Mouse (Mus musculus): ENCODE data around the gene Cntnap2. TPM values are rescaled to one million over a fixed set of nuclear protein-coding genes. Genes with fewer than 3 reads are reported as not detected.

Gene Cntnap2
- polyA plus RNA-seq, 2 experiments: 1.5 to 2.5 TPM

- WGBS: 91% methylated on average over 3 of the region's 3 CpGs
- ATAC-seq (ENCODE audit: low FRiP score, low read depth) (no peak), DNase-seq (ENCODE audit: low spot score) (no peak)
- TF ChIP-seq POLR2A (IDR thresholded peaks at IDR 0.05; ENCODE audit: borderline replicate concordance, extremely low read depth, insufficient read depth, insufficient read length): no peak
- Histone ChIP-seq H3K36me3 (ENCODE audit: control insufficient read depth, insufficient read depth, low read length) (no peaks in the 10 kb centered on the region), H3K27me3 (ENCODE audit: control insufficient read depth, insufficient read depth, low read length) (no peaks in the 10 kb centered on the region), H3K4me1 (ENCODE audit: control insufficient read depth, insufficient read depth, low read length) (no peaks in the 10 kb centered on the region), H3K9me3 (ENCODE audit: control insufficient read depth, low read length) (no peaks in the 10 kb centered on the region), H3K9ac (ENCODE audit: low read depth, low read length, severe bottlenecking) (no peak overlapping the region), H3K4me2 (replicated peaks; ENCODE audit: low read depth, low read length, severe bottlenecking) (no peak overlapping the region), H3K27ac (replicated peaks; ENCODE audit: low read depth, low read length) (no peak overlapping the region), H3K4me3 (replicated peaks; ENCODE audit: low read length) (no peak overlapping the region)
Measured at GRCm38 (mm10) chr6:45327952-45328485, 268.9 kb downstream of the Cntnap2 start.

GRCm38 (mm10) chr6:45345396-45345795 is 286.2 kb downstream of the Cntnap2 start:
- no peak for TF ChIP-seq POLR2A (IDR thresholded peaks at IDR 0.05; ENCODE audit: borderline replicate concordance, extremely low read depth, insufficient read depth, insufficient read length)
- DNase-seq (ENCODE audit: low spot score): no peak
- no peak overlapping the region for H3K4me2 ChIP-seq (replicated peaks; ENCODE audit: low read depth, low read length, severe bottlenecking)
- ATAC-seq (ENCODE audit: low FRiP score, low read depth): no peak
- no peaks in the 10 kb centered on the region for H3K9me3 ChIP-seq (ENCODE audit: control insufficient read depth, low read length)
- H3K27me3 ChIP-seq (ENCODE audit: control insufficient read depth, insufficient read depth, low read length): no peaks in the 10 kb centered on the region
- H3K36me3 ChIP-seq (ENCODE audit: control insufficient read depth, insufficient read depth, low read length): no peaks in the 10 kb centered on the region
- H3K4me1 ChIP-seq (ENCODE audit: control insufficient read depth, insufficient read depth, low read length): no peaks in the 10 kb centered on the region
- H3K27ac ChIP-seq (replicated peaks; ENCODE audit: low read depth, low read length): no peak overlapping the region
- H3K9ac ChIP-seq (ENCODE audit: low read depth, low read length, severe bottlenecking): no peak overlapping the region
- H3K4me3 ChIP-seq (replicated peaks; ENCODE audit: low read length): no peak overlapping the region
- 75% methylated on average over 2 of the region's 2 CpGs for whole genome bisulfite sequencing

DNA sequence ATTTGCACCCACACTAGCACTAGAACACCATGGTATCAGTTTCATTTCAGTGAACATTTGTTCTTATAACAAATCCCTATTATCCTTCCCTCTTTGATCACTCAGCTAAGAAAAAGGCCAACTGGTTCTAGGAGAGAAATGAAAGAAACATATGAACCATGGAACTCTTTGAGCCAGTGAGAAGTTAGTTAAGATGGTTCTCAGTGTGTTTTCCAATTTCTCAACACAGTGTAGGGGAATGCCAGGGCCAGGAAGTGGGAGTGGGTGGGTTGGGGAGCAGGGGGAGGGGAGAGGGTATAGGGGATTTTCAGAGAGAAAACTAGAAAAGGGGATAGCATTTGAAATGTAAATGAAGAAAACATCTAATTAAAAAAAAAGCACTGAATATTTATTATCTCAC is 286.8 kb downstream of the Cntnap2 start:
- Histone ChIP-seq H3K27me3 (ENCODE audit: control insufficient read depth, insufficient read depth, low read length) (no peaks in the 10 kb centered on the region), H3K4me1 (ENCODE audit: control insufficient read depth, insufficient read depth, low read length) (no peaks in the 10 kb centered on the region), H3K9me3 (ENCODE audit: control insufficient read depth, low read length) (no peaks in the 10 kb centered on the region), H3K27ac (replicated peaks; ENCODE audit: low read depth, low read length) (no peak overlapping the region), H3K9ac (ENCODE audit: low read depth, low read length, severe bottlenecking) (no peak overlapping the region), H3K36me3 (ENCODE audit: control insufficient read depth, insufficient read depth, low read length) (no peaks in the 10 kb centered on the region), H3K4me3 (replicated peaks; ENCODE audit: low read length) (no peak overlapping the region), H3K4me2 (replicated peaks; ENCODE audit: low read depth, low read length, severe bottlenecking) (no peak overlapping the region)
- TF ChIP-seq POLR2A (IDR thresholded peaks at IDR 0.05; ENCODE audit: borderline replicate concordance, extremely low read depth, insufficient read depth, insufficient read length): no peak
- DNase-seq (ENCODE audit: low spot score): no peak
- ATAC-seq (ENCODE audit: low FRiP score, low read depth): no peak

- Histone ChIP-seq H3K4me2 (replicated peaks; ENCODE audit: low read depth, low read length, severe bottlenecking) (no peak overlapping the region), H3K4me3 (replicated peaks; ENCODE audit: low read length) (no peak overlapping the region), H3K9me3 (ENCODE audit: control insufficient read depth, low read length) (no peaks in the 10 kb centered on the region), H3K27ac (replicated peaks; ENCODE audit: low read depth, low read length) (no peak overlapping the region), H3K36me3 (ENCODE audit: control insufficient read depth, insufficient read depth, low read length) (no peaks in the 10 kb centered on the region), H3K4me1 (ENCODE audit: control insufficient read depth, insufficient read depth, low read length) (no peaks in the 10 kb centered on the region), H3K27me3 (ENCODE audit: control insufficient read depth, insufficient read depth, low read length) (no peaks in the 10 kb centered on the region), H3K9ac (ENCODE audit: low read depth, low read length, severe bottlenecking) (no peak overlapping the region)
- WGBS: 11% methylated on average over 1 of the region's 1 CpGs
- TF ChIP-seq POLR2A (IDR thresholded peaks at IDR 0.05; ENCODE audit: borderline replicate concordance, extremely low read depth, insufficient read depth, insufficient read length): no peak
- no peak for DNase-seq (ENCODE audit: low spot score)
- ATAC-seq (ENCODE audit: low FRiP score, low read depth): no peak
Measured at GRCm38 (mm10) chr6:45366442-45366841, 307.3 kb downstream of the Cntnap2 start.

DNA sequence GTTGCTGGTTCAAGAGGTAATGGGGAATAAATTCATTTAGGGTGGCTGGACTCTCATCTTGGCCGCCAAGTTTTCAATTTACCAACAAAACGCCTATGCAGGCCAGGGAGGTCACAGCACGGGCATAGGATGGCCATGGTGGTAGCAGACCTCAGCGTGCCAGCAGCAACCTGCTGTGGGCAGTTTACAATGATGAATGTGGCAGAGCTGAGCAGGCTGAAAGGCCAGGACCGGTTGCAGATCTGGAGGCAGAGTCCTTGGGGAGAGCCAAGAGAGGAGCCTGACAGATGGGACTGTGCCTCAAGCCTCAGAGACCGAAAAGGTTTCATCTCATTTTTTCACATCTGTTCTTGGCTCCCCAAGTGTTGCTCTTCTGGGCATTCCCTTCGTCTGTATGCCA is 322.0 kb downstream of the Cntnap2 start:
- ATAC-seq (ENCODE audit: low FRiP score, low read depth) (no peak), DNase-seq (ENCODE audit: low spot score) (no peak)
- H3K9ac ChIP-seq (ENCODE audit: low read depth, low read length, severe bottlenecking): no peak overlapping the region
- H3K27me3 ChIP-seq (ENCODE audit: control insufficient read depth, insufficient read depth, low read length): no peaks in the 10 kb centered on the region
- H3K27ac ChIP-seq (replicated peaks; ENCODE audit: low read depth, low read length): no peak overlapping the region
- no peaks in the 10 kb centered on the region for H3K9me3 ChIP-seq (ENCODE audit: control insufficient read depth, low read length)
- no peak for TF ChIP-seq POLR2A (IDR thresholded peaks at IDR 0.05; ENCODE audit: borderline replicate concordance, extremely low read depth, insufficient read depth, insufficient read length)
- H3K4me1 ChIP-seq (ENCODE audit: control insufficient read depth, insufficient read depth, low read length): no peaks in the 10 kb centered on the region
- WGBS: 68% methylated on average over 7 of the region's 7 CpGs
- no peak overlapping the region for H3K4me2 ChIP-seq (replicated peaks; ENCODE audit: low read depth, low read length, severe bottlenecking)
- H3K36me3 ChIP-seq (ENCODE audit: control insufficient read depth, insufficient read depth, low read length): no peaks in the 10 kb centered on the region
- H3K4me3 ChIP-seq (replicated peaks; ENCODE audit: low read length): no peak overlapping the region

GRCm38 (mm10) chr6:45389034-45389433 is 329.9 kb downstream of the Cntnap2 start:
- Histone ChIP-seq H3K36me3 (ENCODE audit: control insufficient read depth, insufficient read depth, low read length) (no peaks in the 10 kb centered on the region), H3K27ac (replicated peaks; ENCODE audit: low read depth, low read length) (no peak overlapping the region), H3K4me3 (replicated peaks; ENCODE audit: low read length) (no peak overlapping the region), H3K4me2 (replicated peaks; ENCODE audit: low read depth, low read length, severe bottlenecking) (no peak overlapping the region), H3K4me1 (ENCODE audit: control insufficient read depth, insufficient read depth, low read length) (no peaks in the 10 kb centered on the region), H3K9ac (ENCODE audit: low read depth, low read length, severe bottlenecking) (no peak overlapping the region), H3K27me3 (ENCODE audit: control insufficient read depth, insufficient read depth, low read length) (no peaks in the 10 kb centered on the region), H3K9me3 (ENCODE audit: control insufficient read depth, low read length) (no peaks in the 10 kb centered on the region)
- no peak for TF ChIP-seq POLR2A (IDR thresholded peaks at IDR 0.05; ENCODE audit: borderline replicate concordance, extremely low read depth, insufficient read depth, insufficient read length)
- DNase-seq (ENCODE audit: low spot score) (no peak), ATAC-seq (ENCODE audit: low FRiP score, low read depth) (no peak)
- 53% methylated on average over 1 of the region's 1 CpGs for WGBS

Measured in limb, embryonic 14.5 days (tissue).